Mouse (Mus musculus) ES-E14 (cell line): ENCODE results near the gene Homer2. TPM values are rescaled to one million over a fixed set of nuclear protein-coding genes. Genes with fewer than 3 reads are reported as not detected.

Experiments used
- DNase-seq: peaks from one replicate; pipeline ENCODE4 v3.0.0-alpha.2; 2013; ENCODE audit warnings: low read depth, low spot score
- H3K27ac ChIP-seq: 2 replicates; pipeline ENCODE4 v1.5.1; 2012; ENCODE audit warnings: low read depth, mild to moderate bottlenecking, low read length, moderate library complexity, mixed read lengths; ENCODE audit not compliant: poor library complexity, insufficient read depth, severe bottlenecking
- H3K36me3 ChIP-seq: 2 replicates; pipeline ENCODE4 v1.6.1; 2012; ENCODE audit warnings: mild to moderate bottlenecking, low read length, moderate library complexity, mixed read lengths; ENCODE audit not compliant: control insufficient read depth, poor library complexity, insufficient read depth, severe bottlenecking
- H3K4me1 ChIP-seq, 2 experiments: fragments of 150-350 bp in 1 of 2; sonication (generic) in 1 of 2; 2 replicates each; pipeline ENCODE4 v1.6.1; 2012; ENCODE audit warnings: low read length in 2 of 2, mild to moderate bottlenecking in 1 of 2, mixed read lengths in 1 of 2; ENCODE audit not compliant: control insufficient read depth in 2 of 2, insufficient read depth in 2 of 2, poor library complexity in 1 of 2
- H3K4me3 ChIP-seq, 2 experiments: fragments of 150-350 bp in 1 of 2; sonication (generic) in 1 of 2; 2 replicates each; pipeline ENCODE4 v1.5.1; 2012; ENCODE audit warnings: low read length in 2 of 2, low read depth in 1 of 2, mild to moderate bottlenecking in 1 of 2, mixed read lengths in 1 of 2; ENCODE audit not compliant: insufficient read depth in 1 of 2, poor library complexity in 1 of 2, severe bottlenecking in 1 of 2
- H3K9ac ChIP-seq: 2 replicates; pipeline ENCODE4 v1.6.1; 2012; ENCODE audit warnings: low read depth, mild to moderate bottlenecking, low read length, mixed read lengths; ENCODE audit not compliant: poor library complexity, insufficient read depth, severe bottlenecking
- H3K9me3 ChIP-seq: fragments of 150-350 bp; sonication (generic); 2 replicates; pipeline ENCODE4 v1.6.1; 2012; ENCODE audit warnings: low read depth, mild to moderate bottlenecking, low read length; ENCODE audit not compliant: control insufficient read depth, insufficient read depth
- CHD2 ChIP-seq: IDR thresholded peaks from 2 replicates; pipeline ENCODE4 v1.6.1; 2014; ENCODE audit warnings: mild to moderate bottlenecking, low read depth, low read length, inconsistent platforms
- HCFC1 ChIP-seq: IDR thresholded peaks from 2 replicates; pipeline ENCODE4 v1.6.1; 2012; ENCODE audit warnings: low read length, inconsistent platforms, borderline replicate concordance; ENCODE audit not compliant: insufficient read depth
- MAFK ChIP-seq: IDR thresholded peaks from 2 replicates; pipeline ENCODE4 v1.6.1; 2014; ENCODE audit warnings: mild to moderate bottlenecking, low read depth, low read length, inconsistent platforms; ENCODE audit not compliant: insufficient read depth
- ZC3H11A ChIP-seq: IDR thresholded peaks from 2 replicates; pipeline ENCODE4 v1.6.1; 2012; ENCODE audit warnings: low read depth, mild to moderate bottlenecking, inconsistent platforms, low read length, borderline replicate concordance
- ZNF384 ChIP-seq: IDR thresholded peaks from 2 replicates; pipeline ENCODE4 v1.6.1; 2012; ENCODE audit warnings: low read depth, low read length, inconsistent platforms
- in situ Hi-C, 2 experiments: fragments of 600-800 bp; cut with MboI; formaldehyde crosslinking; loops; one replicate each; pipeline ENCODE4 v1.15.1; 2025; ENCODE audit warnings: low sequenced_read_pairs in 2 of 2, inconsistent platforms in 1 of 2; ENCODE audit not compliant: unreplicated experiment in 2 of 2
- total RNA-seq: library from RNA; depleted of rRNA; stranded (reverse); fragments of 300-350 nt; gene quantifications from 2 replicates; pipeline ENCODE4 v1.2.3, GENCODE M21; 2012

Gene Homer2
- total RNA-seq, 1 experiment = 6.5 TPM

GRCm38 (mm10) chr7:81719216-81719661, 11.9 kb upstream of the Homer2 start:
- H3K4me1 ChIP-seq = no peaks in the 10 kb centered on the region
- no peaks in the 10 kb centered on the region for H3K9me3 ChIP-seq
- H3K27ac ChIP-seq = no peak overlapping the region
- in situ Hi-C loops = no loop called here
- H3K9ac ChIP-seq = no peak overlapping the region
- TF ChIP-seq ZNF384 (no peak), CHD2 (no peak), MAFK (no peak), HCFC1 (no peak), ZC3H11A (no peak)
- H3K36me3 ChIP-seq = no peaks in the 10 kb centered on the region
- no peak for DNase-seq
- H3K4me3 ChIP-seq = no peak overlapping the region

GRCm38 (mm10) chr7:81718657-81719056, 11.3 kb upstream of the Homer2 start:
- in situ Hi-C loops = no loop called here
- TF ChIP-seq MAFK = no peak
- Histone ChIP-seq H3K27ac (no peak overlapping the region), H3K9me3 (no peaks in the 10 kb centered on the region), H3K4me3 (no peak overlapping the region), H3K4me1 (no peaks in the 10 kb centered on the region), H3K9ac (no peak overlapping the region), H3K36me3 (no peaks in the 10 kb centered on the region)
- no peak for DNase-seq

GRCm38 (mm10) chr7:81710166-81710565, 2.8 kb upstream of the Homer2 start:
- Histone ChIP-seq H3K4me1 (0 out of 4 replicates have a peak, but pooled peaks cover 0 to 3% of the 10 kb centered on the region in 2 experiments), H3K27ac (no peak overlapping the region), H3K36me3 (no peaks in the 10 kb centered on the region), H3K9ac (no peak overlapping the region), H3K4me3 (no peak overlapping the region), H3K9me3 (no peaks in the 10 kb centered on the region)
- no peak for TF ChIP-seq ZNF384
- TF ChIP-seq ZC3H11A = no peak
- no peak for TF ChIP-seq CHD2
- TF ChIP-seq HCFC1 = no peak
- no peak for TF ChIP-seq MAFK
- DNase-seq = no peak
- in situ Hi-C loops = no loop called here

GRCm38 (mm10) chr7:81708165-81708564, 838 bp upstream of the Homer2 start:
- no peaks in the 10 kb centered on the region for H3K36me3 ChIP-seq
- 0 out of 4 replicates have a peak, but pooled peaks cover 0 to 3% of the 10 kb centered on the region in 2 experiments for H3K4me1 ChIP-seq
- in situ Hi-C loops = no loop called here
- H3K9ac ChIP-seq = no peak overlapping the region
- no peak overlapping the region for H3K27ac ChIP-seq
- H3K9me3 ChIP-seq = no peaks in the 10 kb centered on the region
- H3K4me3 ChIP-seq = no peak overlapping the region
- DNase-seq = no peak
- TF ChIP-seq ZC3H11A = no peak
- no peak for TF ChIP-seq HCFC1
- TF ChIP-seq ZNF384 = no peak
- no peak for TF ChIP-seq MAFK
- no peak for TF ChIP-seq CHD2
